Mouse (Mus musculus) embryonic facial prominence, embryonic 13.5 days (tissue): ENCODE data around the gene Gm20937. TPM values are rescaled to one million over a fixed set of nuclear protein-coding genes. Genes with fewer than 3 reads are reported as not detected.
"Not testable (repeated sequence)": the region's sequence is repeated elsewhere in the genome, so short reads cannot be mapped to it uniquely, and the experiment has no call there.

ENCODE experiments used
- ATAC-seq: fragments of 200-750 bp; cut with Nextera tagmentation; 2 replicates; pipeline ENCODE4 v1.8.0; 2017; ENCODE audit warnings: low read depth; ENCODE audit not compliant: insufficient number of reproducible peaks, insufficient read depth, low FRiP score, low TSS enrichment
- H3K27ac ChIP-seq: fragments of 300-500 bp; sonication (generic); 2 replicates; pipeline ENCODE4 v1.5.1; 2015; ENCODE audit warnings: moderate library complexity, mild to moderate bottlenecking, inconsistent platforms
- H3K27me3 ChIP-seq: fragments of 300-500 bp; sonication (generic); 2 replicates; pipeline ENCODE4 v1.6.1; 2015; ENCODE audit warnings: mild to moderate bottlenecking, inconsistent platforms
- H3K36me3 ChIP-seq: fragments of 300-500 bp; sonication (generic); 2 replicates; pipeline ENCODE4 v1.6.1; 2015; ENCODE audit warnings: mild to moderate bottlenecking, inconsistent platforms
- H3K4me1 ChIP-seq: fragments of 300-500 bp; sonication (generic); 2 replicates; pipeline ENCODE4 v1.6.1; 2015; ENCODE audit warnings: inconsistent platforms
- H3K4me2 ChIP-seq: fragments of 300-500 bp; sonication (generic); 2 replicates; pipeline ENCODE4 v1.6.1; 2015; ENCODE audit warnings: moderate library complexity, mild to moderate bottlenecking, inconsistent platforms
- H3K4me3 ChIP-seq: fragments of 300-500 bp; sonication (generic); 2 replicates; pipeline ENCODE4 v1.5.1; 2015; ENCODE audit warnings: mild to moderate bottlenecking, inconsistent platforms
- H3K9ac ChIP-seq: fragments of 300-500 bp; sonication (generic); 2 replicates; pipeline ENCODE4 v1.6.1; 2015; ENCODE audit warnings: mild to moderate bottlenecking, inconsistent platforms
- H3K9me3 ChIP-seq: fragments of 300-500 bp; sonication (generic); 2 replicates; pipeline ENCODE4 v1.6.1; 2016; ENCODE audit warnings: inconsistent platforms
- WGBS: fragments of 180-500 bp; shearing (Covaris S2); methylation state at CpG from one replicate; pipeline ENCODE4 v1.1.7; 2015; ENCODE audit warnings: mixed read lengths; 5-methylcytosine and 5-hydroxymethylcytosine counted together
- polyA plus RNA-seq: library from polyadenylated mRNA; unstranded; fragments of >200 nt; fragmentation: Nextera tagmentation; extraction: Ambion mirVana; gene quantifications from 2 replicates; pipeline ENCODE4 v1.2.1, GENCODE M21; 2015

Gm20937 gene
- polyA plus RNA-seq, result not detected in 2 replicates

DNA sequence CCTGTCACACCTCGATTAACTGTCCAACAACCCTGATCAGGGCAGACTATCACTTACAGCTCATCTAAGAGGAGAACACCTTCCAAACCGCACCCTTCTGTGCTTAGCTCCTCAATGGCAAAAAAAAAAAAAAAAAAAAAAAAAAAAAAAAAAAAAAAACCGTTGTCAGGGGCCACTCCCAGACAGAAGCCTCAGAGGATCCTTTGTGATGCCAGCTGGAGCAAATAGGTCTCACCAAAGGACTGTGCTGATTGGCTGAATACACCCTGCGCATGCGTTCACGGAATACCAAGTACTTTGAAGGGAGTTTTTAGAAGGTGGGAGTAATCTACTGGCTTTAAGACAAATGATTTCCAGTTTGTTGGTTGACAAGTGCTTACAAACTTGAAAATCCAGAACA is at the start of gene Gm20937:
Gm20937 (minus strand) TSS at position 101 of the 400 bp plus-strand sequence.
- not testable (repeated sequence) for H3K4me2 ChIP-seq, H3K4me1 ChIP-seq, H3K9me3 ChIP-seq, H3K27ac ChIP-seq, H3K27me3 ChIP-seq, H3K9ac ChIP-seq, H3K36me3 ChIP-seq, ATAC-seq, H3K4me3 ChIP-seq
- no CpG with 5 or more reads among the region's 6 CpGs for WGBS

Other genes with a start within 250 kb of the Gm20937 start
- gene Gm20816, start 243.1 kb upstream of the Gm20937 start, polyA plus RNA-seq, result not detected in 2 replicates